Mouse (Mus musculus): Measurements from ENCODE around the gene Cd3d. TPM values are rescaled to one million over a fixed set of nuclear protein-coding genes. Genes with fewer than 3 reads are reported as not detected.
A peak's percentile ranks its signal among the peaks of the same experiment; 100 is the strongest.

Cd3d gene
- polyA plus RNA-seq (2015; fragmentation: Nextera tagmentation; extraction: Ambion mirVana) = not detected in 2 replicates

DNA sequence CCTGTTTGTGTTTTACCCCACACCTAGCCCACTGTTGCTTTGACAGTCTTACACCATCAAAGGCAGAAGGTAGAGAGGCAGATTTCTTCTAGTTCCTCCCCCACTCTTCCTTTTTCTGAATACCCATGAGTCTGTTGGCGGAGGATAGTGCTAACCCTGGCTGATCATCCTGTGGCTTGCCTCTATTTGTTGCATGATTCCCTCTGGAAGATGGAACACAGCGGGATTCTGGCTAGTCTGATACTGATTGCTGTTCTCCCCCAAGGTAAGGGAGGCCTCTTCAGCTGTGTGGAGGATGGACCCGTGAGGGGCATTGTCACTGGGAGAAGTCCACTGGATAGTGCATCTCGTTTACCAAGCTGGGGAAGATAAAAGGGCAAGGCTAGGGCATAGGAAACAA, at the start of gene Cd3d:
Gene Cd3d (plus strand): TSS at position 111 of the 400 bp plus-strand sequence.
- Histone ChIP-seq H3K27me3 (ENCODE audit: insufficient read depth, low read length) (no peaks in the 10 kb centered on the region; the same call in 1 of the 2 replicates), H3K36me3 (ENCODE audit: insufficient read depth, low read length) (no peaks in the 10 kb centered on the region), H3K9ac (replicated peaks; ENCODE audit: low read length) (no peak within 1 kb of the TSS), H3K4me1 (ENCODE audit: insufficient read depth, low read length) (no peaks in the 10 kb centered on the region), H3K9me3 (ENCODE audit: low read length) (no peaks in the 10 kb centered on the region), H3K4me2 (replicated peaks; ENCODE audit: low read depth, low read length) (no peak within 1 kb of the TSS), H3K4me3 (ENCODE audit: low read length) (no peak within 1 kb of the TSS), H3K27ac (ENCODE audit: low read length) (no peak within 1 kb of the TSS)
- 75% methylated on average over 4 of the region's 4 CpGs for WGBS
- no peak for ATAC-seq (ENCODE audit: low FRiP score, low TSS enrichment)

DNA sequence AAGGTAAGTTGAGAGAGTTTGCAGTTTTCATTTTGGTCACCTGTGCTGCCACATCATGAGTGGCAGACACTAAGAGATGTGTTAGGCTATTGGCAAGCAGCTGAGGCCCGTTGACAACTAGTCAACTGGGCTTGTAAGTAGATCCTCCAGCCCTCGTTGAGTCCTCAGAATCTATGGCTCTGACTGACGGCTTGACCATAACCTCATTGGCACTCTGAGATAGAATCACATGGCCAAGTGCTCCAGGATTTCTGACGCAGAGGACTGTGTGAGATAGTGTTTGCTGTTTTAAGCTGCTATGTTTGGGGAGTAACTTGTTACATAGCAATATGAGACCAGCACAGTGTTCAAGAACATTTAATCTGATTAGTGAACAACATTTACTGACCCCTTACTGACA, 39.8 kb upstream of the Cd3d start:
- H3K9ac ChIP-seq (replicated peaks; ENCODE audit: low read length) = no peak overlapping the region
- no peaks in the 10 kb centered on the region for H3K9me3 ChIP-seq (ENCODE audit: low read length)
- ATAC-seq (ENCODE audit: low FRiP score, low TSS enrichment) = no peak
- H3K4me3 ChIP-seq (ENCODE audit: low read length) = no peak overlapping the region
- H3K4me1 ChIP-seq (ENCODE audit: insufficient read depth, low read length) = no peaks in the 10 kb centered on the region
- H3K4me2 ChIP-seq (replicated peaks; ENCODE audit: low read depth, low read length) = no peak overlapping the region
- H3K27me3 ChIP-seq (ENCODE audit: insufficient read depth, low read length) = no peaks in the 10 kb centered on the region
- peaks cover 52% of the 10 kb centered on the region for H3K36me3 ChIP-seq (ENCODE audit: insufficient read depth, low read length)
- 80% methylated on average over 4 of the region's 4 CpGs for WGBS
- no peak overlapping the region for H3K27ac ChIP-seq (ENCODE audit: low read length)

DNA sequence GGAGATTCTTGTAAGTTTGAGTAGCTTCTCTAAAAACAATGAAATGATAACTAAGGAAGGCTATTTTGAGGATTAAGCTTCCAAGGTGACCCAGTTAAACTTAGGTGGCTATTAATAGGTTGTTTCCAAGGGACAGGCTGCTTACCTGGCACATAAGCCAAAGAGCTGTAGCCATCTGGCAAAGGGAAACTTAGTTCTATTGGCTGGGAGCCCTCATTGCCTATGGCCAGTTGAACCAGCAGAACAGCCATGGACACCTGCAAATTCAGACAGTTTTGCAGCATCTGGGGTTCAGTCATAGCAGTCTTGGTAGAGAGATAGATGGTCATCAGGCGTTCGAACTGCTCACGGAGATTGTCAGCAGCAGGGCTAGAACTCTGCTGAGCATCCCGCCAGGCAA, 39.2 kb upstream of the Cd3d start:
- ATAC-seq (ENCODE audit: low FRiP score, low TSS enrichment) = no peak
- Histone ChIP-seq H3K9me3 (ENCODE audit: low read length) (no peaks in the 10 kb centered on the region), H3K27ac (ENCODE audit: low read length) (no peak overlapping the region), H3K27me3 (ENCODE audit: insufficient read depth, low read length) (no peaks in the 10 kb centered on the region), H3K4me2 (replicated peaks; ENCODE audit: low read depth, low read length) (no peak overlapping the region), H3K9ac (replicated peaks; ENCODE audit: low read length) (no peak overlapping the region), H3K4me1 (ENCODE audit: insufficient read depth, low read length) (no peaks in the 10 kb centered on the region), H3K4me3 (ENCODE audit: low read length) (no peak overlapping the region), H3K36me3 (ENCODE audit: insufficient read depth, low read length) (peaks cover 53% of the 10 kb centered on the region)
- 98% methylated on average over 4 of the region's 4 CpGs for WGBS

DNA sequence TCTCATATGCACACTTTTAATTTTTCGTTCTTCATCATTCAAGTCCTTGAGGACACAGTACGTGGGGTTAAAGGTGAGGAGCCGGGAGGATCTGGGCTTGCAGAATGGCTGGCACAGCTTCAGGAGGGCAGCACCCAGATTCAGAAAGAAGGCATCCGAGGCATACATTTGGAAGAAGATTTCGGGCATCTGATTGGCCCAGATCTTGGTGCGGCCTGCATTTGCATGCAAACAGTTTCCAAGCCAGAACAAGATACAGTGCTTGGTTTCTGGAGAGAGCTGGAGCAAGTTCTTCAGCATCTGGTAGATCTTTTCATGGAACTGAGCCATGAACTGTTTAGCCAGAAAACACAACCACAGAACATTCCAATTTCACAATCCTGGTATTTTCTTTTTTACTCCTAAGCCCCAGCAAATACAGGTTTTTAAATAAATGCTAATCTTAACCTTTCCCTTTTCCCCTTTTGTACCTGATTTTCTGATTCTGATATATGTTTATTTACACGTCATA, 35.3 kb upstream of the Cd3d start:
- Histone ChIP-seq H3K27me3 (ENCODE audit: insufficient read depth, low read length) (no peaks in the 10 kb centered on the region), H3K27ac (ENCODE audit: low read length) (no peak overlapping the region), H3K4me2 (replicated peaks; ENCODE audit: low read depth, low read length) (no peak overlapping the region), H3K36me3 (ENCODE audit: insufficient read depth, low read length) (peaks cover 57% of the 10 kb centered on the region), H3K4me3 (ENCODE audit: low read length) (no peak overlapping the region), H3K9me3 (ENCODE audit: low read length) (no peaks in the 10 kb centered on the region), H3K9ac (replicated peaks; ENCODE audit: low read length) (no peak overlapping the region), H3K4me1 (ENCODE audit: insufficient read depth, low read length) (no peaks in the 10 kb centered on the region)
- ATAC-seq (ENCODE audit: low FRiP score, low TSS enrichment) = no peak
- WGBS = 95% methylated on average over 7 of the region's 7 CpGs

DNA sequence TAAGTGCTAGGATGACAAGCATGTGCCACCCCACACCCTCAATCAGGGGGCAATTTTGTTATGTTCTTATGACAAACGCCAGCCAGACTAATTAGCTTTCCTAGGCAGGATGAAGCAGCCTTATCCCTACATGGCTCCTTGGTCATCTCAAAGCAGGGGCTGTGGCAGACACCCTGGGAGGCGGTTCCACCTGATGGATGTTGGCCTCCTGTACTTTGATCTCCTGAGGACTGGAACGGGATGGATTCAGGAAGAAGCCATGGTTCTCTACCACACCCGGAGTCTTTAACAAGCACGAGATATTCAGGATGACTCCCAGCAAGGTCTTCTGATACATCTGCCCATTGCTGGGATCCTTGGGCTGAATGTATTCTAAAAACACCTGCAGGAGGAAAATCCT, 33.8 kb upstream of the Cd3d start:
- Histone ChIP-seq H3K9ac (replicated peaks; ENCODE audit: low read length) (no peak overlapping the region), H3K27ac (ENCODE audit: low read length) (no peak overlapping the region), H3K4me3 (ENCODE audit: low read length) (no peak overlapping the region), H3K36me3 (ENCODE audit: insufficient read depth, low read length) (peaks cover 56% of the 10 kb centered on the region), H3K4me2 (replicated peaks; ENCODE audit: low read depth, low read length) (no peak overlapping the region), H3K9me3 (ENCODE audit: low read length) (no peaks in the 10 kb centered on the region), H3K4me1 (ENCODE audit: insufficient read depth, low read length) (no peaks in the 10 kb centered on the region), H3K27me3 (ENCODE audit: insufficient read depth, low read length) (no peaks in the 10 kb centered on the region)
- 87% methylated on average over 5 of the region's 5 CpGs for WGBS
- ATAC-seq (ENCODE audit: low FRiP score, low TSS enrichment) = no peak

DNA sequence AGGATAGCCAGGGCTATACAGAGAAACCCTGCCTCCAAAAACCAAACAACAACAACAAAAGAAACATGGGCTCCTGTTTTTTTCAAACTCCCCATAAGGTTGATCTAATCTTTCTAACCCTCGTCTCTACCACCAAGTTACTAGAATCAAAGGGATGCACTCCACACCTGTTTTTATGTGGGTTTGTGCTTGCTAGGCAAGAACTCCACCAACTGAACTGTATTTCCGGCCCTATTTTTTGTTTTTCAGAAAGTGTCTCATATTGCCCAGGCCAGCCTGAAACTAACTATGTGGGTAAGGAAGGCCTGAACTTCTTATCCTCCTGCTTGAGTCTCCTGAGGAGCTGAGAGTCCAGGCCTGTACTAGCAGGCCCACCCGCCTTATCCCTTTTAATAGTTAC, 27.2 kb upstream of the Cd3d start:
- Histone ChIP-seq H3K4me2 (replicated peaks; ENCODE audit: low read depth, low read length) (no peak overlapping the region), H3K27me3 (ENCODE audit: insufficient read depth, low read length) (no peaks in the 10 kb centered on the region), H3K36me3 (ENCODE audit: insufficient read depth, low read length) (peaks cover 56% of the 10 kb centered on the region), H3K9me3 (ENCODE audit: low read length) (no peaks in the 10 kb centered on the region), H3K27ac (ENCODE audit: low read length) (no peak overlapping the region), H3K9ac (replicated peaks; ENCODE audit: low read length) (no peak overlapping the region), H3K4me1 (ENCODE audit: insufficient read depth, low read length) (no peaks in the 10 kb centered on the region), H3K4me3 (ENCODE audit: low read length) (no peak overlapping the region)
- 91% methylated on average over 3 of the region's 3 CpGs for WGBS
- no peak for ATAC-seq (ENCODE audit: low FRiP score, low TSS enrichment)

DNA sequence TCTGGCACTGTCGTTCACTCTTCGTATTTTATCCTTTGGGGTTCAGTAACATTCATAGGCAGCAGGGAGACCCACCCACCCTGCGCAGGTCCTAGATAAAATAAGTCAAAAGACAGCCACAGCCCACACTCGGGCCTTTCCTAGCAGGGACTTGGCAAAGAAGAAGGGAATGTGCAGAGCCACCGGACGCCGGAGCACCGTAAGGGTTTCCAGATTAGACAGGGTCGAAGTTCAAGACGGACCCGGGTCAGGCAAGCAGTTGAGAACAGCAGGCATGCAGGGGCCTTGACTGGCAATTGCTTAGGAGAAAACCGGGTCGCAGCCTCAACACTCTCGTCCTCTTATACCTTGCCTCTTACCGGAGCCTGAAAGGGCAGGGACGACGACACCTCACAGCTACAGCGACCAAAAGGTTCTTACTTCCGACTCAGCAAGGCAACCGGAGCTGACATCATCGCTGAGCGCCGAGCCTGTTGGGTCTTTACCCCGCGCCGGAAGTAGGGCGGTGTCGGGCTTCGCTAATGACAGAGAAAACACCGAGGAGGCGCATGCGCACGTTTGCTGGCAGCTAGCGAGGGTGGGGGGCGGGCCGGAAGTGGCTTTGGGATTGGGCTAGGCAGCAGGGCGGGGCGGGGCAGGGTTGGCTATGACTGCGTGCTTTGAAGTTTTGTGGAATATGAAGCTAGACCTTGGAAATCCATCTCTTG, 16.3 kb upstream of the Cd3d start, which contains the start of gene Ube4a:
Gene Ube4a (minus strand): TSS at position 475 of the 707 bp plus-strand sequence.
- ATAC-seq (ENCODE audit: low FRiP score, low TSS enrichment) = peak; percentile 97
- H3K27ac ChIP-seq (ENCODE audit: low read length) = peak within 1 kb of the TSS; percentile 52; the same call in 1 of the 2 replicates
- H3K36me3 ChIP-seq (ENCODE audit: insufficient read depth, low read length) = peaks cover 7% of the 10 kb centered on the region; the same call in 1 of the 2 replicates
- WGBS = under 1% methylated on average over 39 of the region's 39 CpGs
- no peaks in the 10 kb centered on the region for H3K9me3 ChIP-seq (ENCODE audit: low read length)
- peak within 1 kb of the TSS; percentile 76 for H3K4me3 ChIP-seq (ENCODE audit: low read length)
- H3K27me3 ChIP-seq (ENCODE audit: insufficient read depth, low read length) = no peaks in the 10 kb centered on the region
- H3K9ac ChIP-seq (replicated peaks; ENCODE audit: low read length) = peak within 1 kb of the TSS; percentile 82
- peaks cover 15% of the 10 kb centered on the region; the same call in 1 of the 2 replicates for H3K4me1 ChIP-seq (ENCODE audit: insufficient read depth, low read length)
- peak within 1 kb of the TSS; percentile 91 for H3K4me2 ChIP-seq (replicated peaks; ENCODE audit: low read depth, low read length)

DNA sequence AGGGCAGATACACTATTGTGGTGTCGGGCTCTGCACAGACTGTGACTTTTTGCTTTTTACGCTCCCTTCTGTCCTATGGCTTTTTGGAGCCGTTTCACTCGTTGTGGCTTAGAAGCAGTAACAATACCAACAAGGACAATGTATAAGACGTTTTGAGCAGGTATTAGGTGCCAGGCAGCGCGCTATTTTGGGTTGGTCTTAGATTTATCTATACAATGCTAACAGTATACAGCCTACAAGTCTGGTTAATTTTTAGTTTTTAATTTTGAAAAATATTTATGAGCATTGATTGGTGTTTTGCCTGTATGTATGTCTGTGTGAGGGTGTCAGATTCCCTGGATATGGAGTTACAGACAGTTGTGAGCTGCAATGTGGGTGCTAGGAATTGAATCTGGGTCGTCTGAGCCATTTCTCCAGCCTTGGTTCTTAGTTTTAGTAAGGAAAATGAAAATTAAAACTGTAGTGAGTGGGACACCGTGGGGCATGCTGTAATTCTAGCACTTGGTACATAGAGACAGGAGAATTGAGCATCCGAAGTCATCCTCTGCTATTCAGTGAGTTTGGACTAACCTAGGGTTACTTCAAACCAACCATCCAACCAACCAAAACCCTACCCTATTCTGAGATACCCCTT, 15.6 kb upstream of the Cd3d start:
- H3K4me2 ChIP-seq (replicated peaks; ENCODE audit: low read depth, low read length) = peak overlapping the region; percentile 88
- peak; percentile 54; the same call in 1 of the 2 replicates for ATAC-seq (ENCODE audit: low FRiP score, low TSS enrichment)
- H3K4me3 ChIP-seq (ENCODE audit: low read length) = peak overlapping the region; percentile 76
- H3K9me3 ChIP-seq (ENCODE audit: low read length) = no peaks in the 10 kb centered on the region
- 0 out of 2 replicates have a peak overlapping the region, but pooled peaks have one; percentile 52 for H3K27ac ChIP-seq (ENCODE audit: low read length)
- H3K9ac ChIP-seq (replicated peaks; ENCODE audit: low read length) = peak overlapping the region; percentile 63
- peaks cover 15% of the 10 kb centered on the region; the same call in 1 of the 2 replicates for H3K4me1 ChIP-seq (ENCODE audit: insufficient read depth, low read length)
- WGBS = 14% methylated on average over 10 of the region's 10 CpGs
- H3K27me3 ChIP-seq (ENCODE audit: insufficient read depth, low read length) = no peaks in the 10 kb centered on the region
- H3K36me3 ChIP-seq (ENCODE audit: insufficient read depth, low read length) = peaks cover 7% of the 10 kb centered on the region; the same call in 1 of the 2 replicates

DNA sequence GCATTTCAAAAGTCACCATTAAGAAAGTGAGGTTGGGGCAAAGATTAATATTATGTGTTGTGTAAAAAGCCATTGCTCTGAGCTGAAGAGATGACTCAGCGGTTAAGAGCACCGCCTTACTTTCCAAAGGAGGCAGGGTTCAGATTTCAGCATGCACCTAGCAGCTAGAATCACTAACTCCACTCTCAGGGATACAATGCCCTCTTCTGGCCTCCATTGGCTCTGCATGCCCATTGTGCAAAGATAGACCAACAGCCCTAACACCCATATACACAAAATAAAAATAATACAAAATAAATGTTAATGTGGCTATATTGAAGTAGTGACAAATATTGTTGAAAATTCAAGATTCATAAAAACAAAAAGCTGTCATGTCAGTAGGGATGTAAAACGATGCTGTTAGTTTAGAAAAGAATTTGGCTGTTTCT, 14.8 kb upstream of the Cd3d start:
- Histone ChIP-seq H3K36me3 (ENCODE audit: insufficient read depth, low read length) (peaks cover 3% of the 10 kb centered on the region; the same call in 1 of the 2 replicates), H3K27me3 (ENCODE audit: insufficient read depth, low read length) (no peaks in the 10 kb centered on the region), H3K4me1 (ENCODE audit: insufficient read depth, low read length) (peaks cover 15% of the 10 kb centered on the region; the same call in 1 of the 2 replicates), H3K27ac (ENCODE audit: low read length) (no peak overlapping the region), H3K4me3 (ENCODE audit: low read length) (no peak overlapping the region), H3K9ac (replicated peaks; ENCODE audit: low read length) (no peak overlapping the region), H3K4me2 (replicated peaks; ENCODE audit: low read depth, low read length) (no peak overlapping the region), H3K9me3 (ENCODE audit: low read length) (no peaks in the 10 kb centered on the region)
- ATAC-seq (ENCODE audit: low FRiP score, low TSS enrichment) = 0 out of 2 replicates have a peak, but pooled peaks have one; percentile 32
- 23% methylated on average over 3 of the region's 3 CpGs for WGBS

Data from kidney, embryonic 16.5 days (tissue).